Mouse (Mus musculus) CH12F3 (cell line): ENCODE data around the gene Cdkn2c.

Source experiments
- in situ Hi-C: fragments of 300-500 bp; cut with MboI; formaldehyde crosslinking; loops from 2 replicates; pipeline ENCODE4 v1.14.3; 2020; ENCODE audit warnings: low sequenced_read_pairs

Gene Cdkn2c

DNA sequence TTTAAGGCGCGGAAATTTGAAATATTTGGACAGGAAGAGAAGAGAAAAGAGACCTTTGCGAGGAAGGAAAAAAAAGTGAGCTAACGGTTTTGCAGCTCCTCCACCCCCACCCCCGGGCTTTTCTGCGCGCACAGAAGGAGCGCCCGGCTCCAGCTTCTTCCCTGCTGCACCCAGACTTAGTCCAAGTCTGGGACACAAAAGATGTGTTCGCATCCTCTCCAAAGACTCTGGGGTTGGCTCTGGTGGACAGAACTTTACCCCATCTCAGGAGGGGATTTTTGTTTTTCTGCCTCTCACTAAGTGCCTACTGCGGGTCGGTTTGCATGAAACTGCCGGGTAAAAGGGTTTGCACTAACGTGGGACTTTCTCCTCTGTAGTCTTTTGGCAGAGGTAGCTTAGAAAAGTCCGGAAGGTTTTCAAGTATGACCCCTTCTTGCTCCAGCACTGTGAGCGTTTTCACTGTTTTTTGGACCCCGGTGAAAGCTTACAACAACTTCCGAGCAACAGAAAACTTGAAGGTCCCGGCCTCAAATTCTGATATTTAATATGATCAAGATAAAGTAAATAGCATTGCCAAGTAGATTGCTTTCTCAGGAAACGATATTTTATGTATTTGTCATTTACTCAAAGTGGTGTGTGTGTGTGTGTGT lies 9.0 kb downstream of the Cdkn2c start:
- in situ Hi-C loops = no loop called here

DNA sequence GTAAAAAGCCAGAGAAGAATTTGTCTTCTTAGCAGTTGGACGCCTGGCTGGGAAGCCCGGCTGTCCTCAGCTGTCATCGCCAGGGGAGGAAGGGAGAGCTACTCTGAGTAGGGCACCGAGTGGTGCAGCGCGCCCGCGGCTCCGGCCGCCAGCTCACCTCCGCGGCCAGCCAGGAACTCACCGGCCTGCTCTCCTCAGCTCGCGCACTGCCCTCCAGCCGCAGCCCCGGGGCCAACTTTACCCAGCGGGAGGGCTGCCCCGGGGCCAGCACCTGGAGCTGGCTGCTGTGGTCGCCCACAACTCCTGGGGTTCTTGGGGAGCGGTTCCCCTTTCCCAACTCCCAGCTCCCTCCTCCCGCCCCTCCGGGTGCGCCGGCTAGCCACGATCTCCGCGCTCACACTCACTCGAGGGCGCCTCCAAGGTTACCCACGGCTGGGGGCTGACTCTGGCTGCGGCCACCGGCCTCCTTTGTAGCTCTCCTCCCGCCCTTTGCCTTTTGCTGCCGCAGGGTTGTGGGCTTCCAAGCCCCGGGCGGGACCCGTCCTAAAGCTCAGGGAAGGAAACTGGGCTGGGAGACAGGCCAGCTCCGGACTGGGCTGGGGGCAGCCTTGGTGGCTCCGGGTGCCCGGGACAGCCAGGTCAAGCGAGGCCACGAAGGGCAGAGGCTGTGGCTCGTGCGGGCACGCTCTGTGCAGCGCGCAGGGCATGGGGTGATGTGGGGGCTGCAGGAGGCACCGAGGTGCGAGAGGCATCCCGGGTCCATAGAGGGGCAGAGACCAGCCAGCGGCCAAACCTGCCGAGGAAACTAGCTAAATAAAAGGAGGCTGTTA lies 9.8 kb downstream of the Cdkn2c start:
- in situ Hi-C loops = no loop called here

DNA sequence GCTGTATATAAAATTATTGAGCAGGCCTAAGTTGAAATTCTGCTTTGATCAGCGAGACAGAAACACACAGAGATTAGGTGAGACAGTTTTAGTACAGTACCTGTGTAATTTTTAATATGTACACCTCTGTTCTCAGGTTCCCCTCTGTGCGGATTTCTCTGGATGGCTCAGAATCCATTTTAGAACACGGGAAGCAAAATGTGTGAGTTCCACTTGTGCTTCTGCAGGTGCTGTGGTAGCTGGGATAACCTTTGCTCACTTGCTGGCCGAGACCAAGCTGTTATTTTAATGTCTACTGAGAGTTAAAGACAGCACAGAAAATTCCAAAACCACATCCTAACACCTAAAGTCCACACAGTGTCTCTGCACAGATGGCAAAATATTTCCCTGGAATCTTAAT lies 10.7 kb downstream of the Cdkn2c start:
- in situ Hi-C loops = no loop called here

DNA sequence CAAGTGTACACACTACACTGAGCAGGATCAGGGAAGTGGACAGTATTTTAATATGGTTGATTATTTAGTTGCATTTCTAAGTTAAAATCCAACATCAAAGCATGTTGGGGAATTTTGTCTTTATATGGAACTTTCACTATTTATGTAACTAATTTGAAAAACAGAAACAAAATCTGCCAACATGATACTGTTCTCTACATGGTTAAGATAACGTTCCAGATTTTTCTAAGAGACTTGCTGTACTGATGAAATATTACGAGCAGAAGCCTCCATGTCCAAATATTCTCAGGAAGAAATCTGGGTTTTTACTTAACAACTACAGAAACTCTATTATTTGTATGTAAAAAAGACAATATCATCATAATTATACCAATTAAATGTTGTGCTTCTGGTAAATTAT lies 11.3 kb downstream of the Cdkn2c start:
- in situ Hi-C loops = no loop called here

DNA sequence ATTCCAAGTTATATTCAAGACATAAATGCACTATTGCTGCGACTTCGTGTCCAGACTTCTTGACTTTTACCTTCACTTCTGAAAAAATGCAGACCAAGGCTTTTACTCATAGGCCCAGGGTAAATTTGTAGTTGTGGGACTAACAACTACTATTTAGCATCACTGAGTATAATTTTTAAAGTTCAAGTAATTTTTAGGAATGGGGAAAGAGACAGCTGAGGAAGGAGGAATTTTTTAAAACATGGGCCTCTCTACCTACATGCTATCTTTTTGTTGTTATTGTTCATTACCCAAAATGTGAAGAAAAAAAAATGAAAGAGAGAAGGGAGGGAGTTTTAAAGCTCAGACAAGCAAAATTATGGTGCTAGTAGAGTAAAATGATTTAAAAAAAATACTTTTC lies 12.3 kb downstream of the Cdkn2c start:
- in situ Hi-C loops = no loop called here

DNA sequence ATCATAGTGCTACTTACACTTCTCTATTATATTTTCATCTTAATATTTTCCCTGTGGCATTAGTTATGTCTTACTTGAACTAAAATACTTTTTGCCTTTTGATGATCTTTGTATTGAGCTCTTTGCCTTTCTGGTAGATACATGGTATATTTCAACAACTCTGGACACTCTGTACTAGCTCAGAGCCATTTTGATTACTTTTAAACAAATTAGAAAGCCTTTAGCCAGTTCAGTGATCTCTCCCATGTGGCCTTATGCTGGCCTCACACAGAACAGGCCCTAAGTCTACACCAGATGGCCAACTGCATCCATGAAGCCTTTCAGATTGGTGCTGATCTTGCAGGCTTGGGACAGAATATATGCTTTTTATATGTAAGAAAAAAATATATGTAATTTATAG lies 13.7 kb downstream of the Cdkn2c start:
- in situ Hi-C loops = no loop called here

DNA sequence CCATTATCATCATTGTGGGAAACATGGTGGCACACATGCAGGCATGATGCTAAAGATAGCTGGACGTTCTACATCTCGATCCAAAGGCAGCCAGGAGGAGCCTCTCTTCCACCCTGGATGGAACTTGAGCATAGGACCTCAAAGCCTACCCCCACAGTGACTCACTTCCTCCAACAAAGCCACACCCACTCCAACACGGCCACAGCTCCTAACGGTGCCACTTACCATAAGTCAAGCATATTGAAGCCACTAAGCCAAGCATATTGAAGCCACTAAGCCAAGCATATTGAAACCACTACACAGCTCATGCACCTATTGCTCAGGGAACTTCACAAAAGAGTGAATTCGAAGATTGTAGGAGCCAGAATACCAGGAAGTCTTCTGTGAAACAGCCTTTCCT lies 17.7 kb downstream of the Cdkn2c start:
- in situ Hi-C loops = no loop called here

DNA sequence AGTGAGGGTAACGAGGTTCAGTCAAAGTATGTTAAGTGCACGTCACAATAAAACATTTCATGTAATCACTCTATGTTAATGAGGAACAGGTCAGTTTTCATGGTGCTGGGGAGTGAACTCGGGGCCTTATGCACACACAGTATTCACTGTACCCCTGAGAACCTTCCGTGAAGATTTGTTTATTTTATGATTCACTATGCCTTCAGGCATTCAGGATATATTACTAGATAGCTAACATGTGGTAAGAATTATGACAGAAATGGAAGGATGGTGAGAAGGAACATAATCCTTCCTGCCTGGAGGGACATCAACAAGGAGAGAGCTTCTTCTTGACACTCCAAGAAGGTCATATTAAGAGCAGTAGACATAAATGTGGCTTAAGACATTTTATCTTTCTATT lies 19.7 kb downstream of the Cdkn2c start:
- in situ Hi-C loops = no loop called here

DNA sequence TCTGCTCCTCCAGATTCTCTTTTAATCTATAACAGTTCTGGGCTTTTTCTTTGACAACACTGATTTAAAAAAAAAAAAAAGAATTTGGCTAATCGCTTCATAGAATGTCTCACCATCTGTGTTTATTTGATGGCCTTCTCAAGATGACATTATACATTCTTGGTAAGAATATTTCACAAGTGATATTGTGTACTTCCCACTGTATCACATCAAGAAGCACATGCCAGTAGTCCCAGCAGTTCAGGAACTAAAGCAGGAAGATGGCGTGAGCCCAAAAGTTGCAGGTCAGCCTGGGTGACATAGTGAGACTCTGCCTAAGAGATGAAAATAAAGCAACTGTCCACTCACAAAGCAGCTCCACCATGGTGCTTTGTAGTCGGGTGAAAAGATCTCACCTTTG lies 25.5 kb downstream of the Cdkn2c start:
- in situ Hi-C loops = no loop called here

DNA sequence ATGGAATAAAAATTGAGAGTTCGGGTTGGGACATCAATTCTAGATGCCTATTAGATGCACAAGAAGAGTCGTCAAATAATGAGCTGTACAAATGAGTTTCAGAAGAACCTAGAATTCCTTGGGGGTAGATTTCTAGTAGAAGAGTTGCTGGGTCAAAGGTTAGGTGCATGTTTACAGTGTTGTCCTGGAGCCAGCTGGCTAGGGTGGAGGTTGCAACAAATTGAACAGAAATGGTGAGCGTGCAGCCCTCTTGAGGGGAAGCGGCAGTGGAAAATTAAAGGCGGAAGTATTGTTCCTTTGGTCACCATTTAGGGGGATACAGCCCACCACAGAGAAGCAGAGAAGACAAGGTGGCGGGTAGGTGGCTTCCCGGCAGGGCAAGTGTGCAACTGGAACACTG lies 26.8 kb downstream of the Cdkn2c start:
- in situ Hi-C loops = no loop called here

DNA sequence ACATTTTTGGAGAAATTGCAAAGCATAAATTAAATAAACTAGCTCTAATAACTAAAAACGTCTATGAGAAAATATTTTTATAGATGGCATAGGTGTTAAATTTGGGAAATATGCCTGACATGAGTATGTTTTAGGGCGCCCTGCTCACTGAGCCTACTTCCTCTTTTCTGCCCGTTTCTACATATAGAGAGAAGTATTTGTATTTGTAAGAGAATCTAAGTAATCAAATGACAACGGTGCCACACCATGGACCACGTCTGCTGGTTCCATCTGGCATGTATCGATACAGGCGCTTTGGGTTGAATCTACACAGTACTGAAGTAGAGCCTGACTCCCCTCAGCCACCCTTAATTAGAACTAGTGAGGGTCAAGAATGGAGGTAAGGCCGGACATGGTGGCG lies 27.6 kb downstream of the Cdkn2c start:
- in situ Hi-C loops = no loop called here

DNA sequence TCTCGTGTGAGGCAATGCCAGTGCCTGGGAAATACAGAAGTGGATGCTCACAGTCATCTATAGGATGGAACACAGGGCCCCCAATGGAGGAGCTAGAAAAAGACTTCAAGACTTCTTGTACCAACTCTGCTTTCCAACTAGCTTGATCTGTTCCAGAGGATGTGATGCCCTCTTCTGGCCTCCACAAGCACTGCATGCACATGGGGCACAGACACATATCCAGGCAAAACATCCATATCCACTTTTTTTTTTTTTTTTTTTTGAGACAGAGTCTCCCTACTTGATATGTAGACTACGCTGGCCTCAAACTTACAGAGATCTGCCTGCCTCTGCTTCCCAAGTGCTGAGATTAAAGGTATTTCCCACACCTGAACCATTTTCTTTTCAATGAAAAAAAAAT lies 32.0 kb downstream of the Cdkn2c start:
- in situ Hi-C loops = no loop called here

DNA sequence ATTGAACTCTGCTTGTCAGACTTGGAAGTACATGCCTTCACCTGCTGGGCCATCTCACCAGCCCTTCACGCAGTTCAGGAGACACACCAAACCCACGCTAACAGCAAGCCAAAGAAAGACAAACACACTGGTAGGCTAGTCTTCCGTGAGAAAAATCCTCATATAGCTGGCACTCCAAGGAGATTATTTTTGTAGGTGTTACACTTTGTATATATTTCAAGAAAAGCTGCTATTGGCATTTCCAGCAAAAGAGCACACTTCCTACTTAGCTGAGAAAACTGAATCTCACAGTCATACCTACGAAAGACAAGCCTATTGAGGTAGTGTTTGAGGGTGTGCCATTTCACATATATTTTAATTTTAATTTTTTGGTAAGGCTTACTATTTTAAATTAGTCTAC lies 36.0 kb downstream of the Cdkn2c start:
- in situ Hi-C loops = no loop called here

DNA sequence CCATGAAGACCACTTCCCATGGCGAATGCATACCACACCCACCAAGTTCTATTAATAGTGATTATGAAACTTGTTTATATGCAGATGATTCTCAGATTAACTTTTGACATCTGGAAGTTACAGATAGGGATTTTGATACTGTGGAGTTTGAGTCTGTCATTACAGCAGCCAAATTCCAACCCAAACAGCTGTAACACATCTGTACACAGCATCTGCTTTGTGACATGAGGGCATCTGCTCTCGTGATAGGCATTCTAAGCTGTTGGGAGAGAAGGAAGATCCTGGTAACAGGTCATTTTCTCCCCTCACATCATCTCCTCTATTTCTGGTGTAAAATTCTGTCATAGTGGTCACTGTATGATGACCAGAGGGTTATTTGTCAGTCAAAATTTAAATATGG lies 36.8 kb downstream of the Cdkn2c start:
- in situ Hi-C loops = no loop called here

DNA sequence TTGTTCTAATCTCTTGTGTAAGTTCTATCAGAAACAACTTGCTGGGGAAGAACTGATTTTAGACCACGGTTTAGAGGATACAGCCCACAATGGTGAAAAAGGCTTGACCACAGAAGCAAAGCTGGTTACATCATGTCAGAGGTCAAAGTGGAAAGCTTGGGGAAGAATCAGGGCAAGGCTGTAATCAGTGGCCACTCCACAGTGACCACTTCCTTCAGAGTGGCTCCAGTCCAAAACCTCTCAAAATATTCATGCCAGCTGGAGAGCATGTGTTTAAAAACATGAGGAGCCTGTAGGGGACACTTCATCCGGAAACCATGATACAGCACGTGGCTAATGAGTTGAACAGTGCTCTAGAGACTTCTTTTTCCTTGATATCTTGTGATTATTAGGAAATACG lies 54.4 kb downstream of the Cdkn2c start:
- in situ Hi-C loops = no loop called here
